Mouse (Mus musculus): ENCODE results near the gene Trpm4.

Gene Trpm4

DNA sequence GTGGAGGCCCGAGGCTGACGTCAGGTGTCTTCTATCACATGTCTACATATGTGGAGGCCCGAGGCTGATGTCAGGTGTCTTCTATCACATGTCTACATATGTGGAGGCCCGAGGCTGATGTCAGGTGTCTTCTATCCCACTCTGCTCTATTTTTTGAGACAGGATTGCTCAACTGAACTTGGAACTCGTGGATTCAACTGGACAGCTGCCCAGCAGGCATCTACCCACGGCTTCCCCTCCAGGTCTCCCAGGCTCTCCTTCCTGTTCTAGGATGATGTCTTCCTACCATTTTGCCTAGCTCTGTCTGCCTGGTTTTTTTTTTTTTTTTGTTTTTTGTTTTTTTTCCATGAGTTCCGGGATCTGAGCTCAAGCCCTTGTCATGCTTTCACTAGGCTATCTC lies 77.8 kb downstream of the Trpm4 start:
- peak; percentile 41 for DNase-seq (ENCODE audit: low spot score)

DNA sequence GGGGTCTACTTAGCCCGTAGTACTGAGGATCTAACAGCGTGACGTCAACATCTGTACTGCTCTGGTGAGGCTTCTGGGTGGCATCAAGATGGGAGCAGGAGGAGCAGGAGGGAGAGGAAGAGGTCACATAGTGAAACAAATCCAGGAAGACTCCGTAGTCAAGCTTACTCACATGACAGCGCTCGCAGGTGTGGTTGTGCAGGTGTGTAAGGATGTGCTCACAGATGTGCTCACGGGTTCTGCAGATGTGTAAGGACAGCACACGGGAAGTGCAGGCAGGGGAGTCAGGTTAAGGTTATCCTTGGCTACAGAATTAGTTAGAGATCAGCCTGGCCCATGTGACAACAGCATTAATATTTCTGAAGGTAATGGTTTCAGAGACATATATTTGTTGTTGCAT lies 79.8 kb downstream of the Trpm4 start:
- DNase-seq (ENCODE audit: low spot score) = peak; percentile 28

Measured in testis, postnatal 10 days (tissue).